Mouse (Mus musculus) forebrain, postnatal 0 days (tissue): Measurements from ENCODE around the gene Dnajc13. TPM values are rescaled to one million over a fixed set of nuclear protein-coding genes. Genes with fewer than 3 reads are reported as not detected.

ENCODE experiments used
- ATAC-seq: fragments of 200-750 bp; cut with Nextera tagmentation; 2 replicates; pipeline ENCODE4 v1.8.0; 2017; ENCODE audit warnings: mild to moderate bottlenecking, moderate library complexity
- DNase-seq: peaks from one replicate; pipeline ENCODE4 v3.0.0-alpha.2; 2015
- H3K27ac ChIP-seq: fragments of 300-500 bp; sonication (generic); 2 replicates; pipeline ENCODE4 v1.5.1; 2014; ENCODE audit warnings: low read depth, mild to moderate bottlenecking, antibody characterized with exemption, low read length, moderate library complexity, mixed read lengths
- H3K27me3 ChIP-seq: fragments of 300-500 bp; sonication (generic); 2 replicates; pipeline ENCODE4 v1.6.1; 2014; ENCODE audit warnings: mild to moderate bottlenecking, low read length, mixed read lengths; ENCODE audit not compliant: insufficient read depth
- H3K36me3 ChIP-seq: fragments of 300-500 bp; sonication (generic); 2 replicates; pipeline ENCODE4 v1.6.1; 2014; ENCODE audit warnings: mild to moderate bottlenecking, moderate library complexity; ENCODE audit not compliant: insufficient read depth
- H3K4me1 ChIP-seq: fragments of 300-500 bp; sonication (generic); 2 replicates; pipeline ENCODE4 v1.6.1; 2014; ENCODE audit warnings: antibody characterized with exemption; ENCODE audit not compliant: insufficient read depth
- H3K4me2 ChIP-seq: fragments of 300-500 bp; sonication (generic); 2 replicates; pipeline ENCODE4 v1.6.1; 2014; ENCODE audit warnings: low read depth, mild to moderate bottlenecking, moderate library complexity
- H3K4me3 ChIP-seq: fragments of 300-500 bp; sonication (generic); 2 replicates; pipeline ENCODE4 v1.5.1; 2014; ENCODE audit warnings: low read depth, low read length, mixed read lengths
- H3K9ac ChIP-seq: fragments of 300-500 bp; sonication (generic); 2 replicates; pipeline ENCODE4 v1.6.1; 2014; ENCODE audit warnings: mild to moderate bottlenecking
- H3K9me3 ChIP-seq: fragments of 300-500 bp; sonication (generic); 2 replicates; pipeline ENCODE4 v1.6.1; 2016; ENCODE audit warnings: low read length
- CTCF ChIP-seq: sonication (generic); IDR thresholded peaks from 2 replicates; pipeline ENCODE4 v1.5.1; 2016; ENCODE audit warnings: antibody characterized with exemption, control low read depth, low read depth
- WGBS: fragments of 180-500 bp; shearing (Covaris S2); extraction: QIAGEN DNeasy Blood & Tissue Kit; methylation state at CpG from one replicate; pipeline ENCODE4 v1.1.7; 2014; 5-methylcytosine and 5-hydroxymethylcytosine counted together
- polyA plus RNA-seq: library from polyadenylated mRNA; unstranded; fragments of >200 nt; fragmentation: Nextera tagmentation; extraction: Ambion mirVana; gene quantifications from 2 replicates; pipeline ENCODE4 v1.2.1, GENCODE M21; 2015
- total RNA-seq: library from RNA; depleted of rRNA; stranded (reverse); fragments of >200 nt; gene quantifications from 2 replicates; pipeline ENCODE4 v1.2.3, GENCODE M21; 2014

The Dnajc13 gene
- total and polyA plus RNA-seq, 2 experiments from 2014 or later, result 11.6 to 52.2 TPM

- Histone ChIP-seq H3K27ac (no peak overlapping the region), H3K27me3 (no peaks in the 10 kb centered on the region), H3K36me3 (no peaks in the 10 kb centered on the region), H3K9me3 (no peaks in the 10 kb centered on the region), H3K4me2 (no peak overlapping the region), H3K4me3 (no peak overlapping the region), H3K9ac (no peak overlapping the region), H3K4me1 (no peaks in the 10 kb centered on the region)
- 77% methylated on average over 9 of the region's 9 CpGs for WGBS
- no peak for TF ChIP-seq CTCF
- ATAC-seq, result no peak
- no peak for DNase-seq
These were observed 8.1 kb downstream of the Dnajc13 start for GRCm38 (mm10) chr9:104254408-104255180.

GRCm38 (mm10) chr9:104252637-104253036 lies 10.1 kb downstream of the Dnajc13 start:
- H3K9ac ChIP-seq, result no peak overlapping the region
- H3K27ac ChIP-seq, result no peak overlapping the region
- H3K36me3 ChIP-seq, result no peaks in the 10 kb centered on the region
- DNase-seq (no peak), ATAC-seq (no peak)
- no peak overlapping the region for H3K4me3 ChIP-seq
- H3K4me1 ChIP-seq, result no peaks in the 10 kb centered on the region
- TF ChIP-seq CTCF, result no peak
- no peaks in the 10 kb centered on the region for H3K9me3 ChIP-seq
- H3K27me3 ChIP-seq, result no peaks in the 10 kb centered on the region
- H3K4me2 ChIP-seq, result no peak overlapping the region
- WGBS, result 95% methylated on average over 3 of the region's 3 CpGs

- Histone ChIP-seq H3K9ac (no peak overlapping the region), H3K4me1 (no peaks in the 10 kb centered on the region), H3K27me3 (no peaks in the 10 kb centered on the region), H3K4me3 (no peak overlapping the region), H3K4me2 (no peak overlapping the region), H3K36me3 (no peaks in the 10 kb centered on the region), H3K9me3 (no peaks in the 10 kb centered on the region), H3K27ac (no peak overlapping the region)
- 88% methylated on average over 4 of the region's 4 CpGs for WGBS
- DNase-seq, result no peak
- TF ChIP-seq CTCF, result no peak
- ATAC-seq, result no peak
These were observed 11.0 kb downstream of the Dnajc13 start for GRCm38 (mm10) chr9:104251687-104252086.

GRCm38 (mm10) chr9:104251111-104251510 lies 11.6 kb downstream of the Dnajc13 start:
- Histone ChIP-seq H3K9me3 (no peaks in the 10 kb centered on the region), H3K4me1 (no peaks in the 10 kb centered on the region), H3K9ac (no peak overlapping the region), H3K36me3 (no peaks in the 10 kb centered on the region), H3K27ac (no peak overlapping the region), H3K4me3 (no peak overlapping the region), H3K4me2 (no peak overlapping the region), H3K27me3 (no peaks in the 10 kb centered on the region)
- no peak for TF ChIP-seq CTCF
- 87% methylated on average over 8 of the region's 8 CpGs for WGBS
- ATAC-seq (no peak), DNase-seq (no peak)

- Histone ChIP-seq H3K9ac (no peak overlapping the region), H3K27me3 (no peaks in the 10 kb centered on the region), H3K4me1 (no peaks in the 10 kb centered on the region), H3K9me3 (no peaks in the 10 kb centered on the region), H3K36me3 (peaks cover 4% of the 10 kb centered on the region; the same call in 1 of the 2 replicates), H3K4me2 (no peak overlapping the region), H3K4me3 (no peak overlapping the region), H3K27ac (no peak overlapping the region)
- DNase-seq (no peak), ATAC-seq (no peak)
- WGBS, result 84% methylated on average over 6 of the region's 6 CpGs
- TF ChIP-seq CTCF, result no peak
These were observed 15.3 kb downstream of the Dnajc13 start for GRCm38 (mm10) chr9:104247307-104247987.

- no peak for ATAC-seq
- H3K27ac ChIP-seq, result no peak overlapping the region
- peaks cover 4% of the 10 kb centered on the region; the same call in 1 of the 2 replicates for H3K36me3 ChIP-seq
- 88% methylated on average over 9 of the region's 9 CpGs for WGBS
- no peak for TF ChIP-seq CTCF
- H3K4me3 ChIP-seq, result no peak overlapping the region
- H3K9me3 ChIP-seq, result no peaks in the 10 kb centered on the region
- no peak overlapping the region for H3K4me2 ChIP-seq
- H3K4me1 ChIP-seq, result no peaks in the 10 kb centered on the region
- DNase-seq, result no peak
- no peak overlapping the region for H3K9ac ChIP-seq
- no peaks in the 10 kb centered on the region for H3K27me3 ChIP-seq
These were observed 18.8 kb downstream of the Dnajc13 start for GRCm38 (mm10) chr9:104243799-104244466.

- Histone ChIP-seq H3K9ac (no peak overlapping the region), H3K27ac (no peak overlapping the region)
These were observed 22.6 kb downstream of the Dnajc13 start for GRCm38 (mm10) chr9:104240146-104240545.

More at GRCm38 (mm10) chr9:104240146-104240545, 22.6 kb downstream of the Dnajc13 start:
- H3K4me2 ChIP-seq, result no peak overlapping the region
- no peaks in the 10 kb centered on the region for H3K9me3 ChIP-seq
- H3K4me1 ChIP-seq, result peaks cover 6% of the 10 kb centered on the region; the same call in 1 of the 2 replicates
- H3K4me3 ChIP-seq, result no peak overlapping the region
- WGBS, result 89% methylated on average over 7 of the region's 7 CpGs
- peaks cover 19% of the 10 kb centered on the region for H3K36me3 ChIP-seq
- H3K27me3 ChIP-seq, result no peaks in the 10 kb centered on the region
- ATAC-seq (no peak), DNase-seq (no peak)
- no peak for TF ChIP-seq CTCF
